Mouse (Mus musculus) erythroid progenitor cell, adult 5-6 weeks (primary cell): ENCODE data around the gene Jsrp1. TPM values are rescaled to one million over a fixed set of nuclear protein-coding genes. Genes with fewer than 3 reads are reported as not detected.
A peak's percentile ranks its signal among the peaks of the same experiment; 100 is the strongest.

Experiments used
- ATAC-seq: replicated peaks from 2 replicates; pipeline ENCODE4 v1.8.0; 2016; ENCODE audit warnings: moderate number of reproducible peaks, mild to moderate bottlenecking, moderate TSS enrichment, inconsistent platforms; ENCODE audit not compliant: poor library complexity, low FRiP score, severe bottlenecking
- total RNA-seq, 2 experiments: library from RNA; stranded (forward) in 1 of 2; stranded (reverse) in 1 of 2; fragments of 150-400 nt in 1 of 2; fragments of 186-747, 209-891 nt in 1 of 2; gene quantifications; 2 replicates each; pipeline versions ENCODE4 v1.2.3 to v1.2.4; 2015 to 2017; ENCODE audit warnings: low replicate concordance in 2 of 2

Gene Jsrp1
- total RNA-seq (2015; ENCODE audit: low replicate concordance) (not detected in 2 replicates), total RNA-seq (2017; ENCODE audit: low replicate concordance) (not detected in 2 replicates)

- no peak for ATAC-seq
Observed at GRCm38 (mm10) chr10:80813366-80813765, at the start of gene Jsrp1. Gene Jsrp1 (minus strand): TSS chr10:80813498.

- ATAC-seq: no peak
Observed at GRCm38 (mm10) chr10:80862305-80862704, 49.0 kb upstream of the Jsrp1 start.

- peak; percentile 61 for ATAC-seq
Observed at GRCm38 (mm10) chr10:80858350-80858935, 45.1 kb upstream of the Jsrp1 start.

- ATAC-seq: peak; percentile 50
Observed at GRCm38 (mm10) chr10:80857848-80858247, 44.5 kb upstream of the Jsrp1 start.

- ATAC-seq: no peak
Observed at GRCm38 (mm10) chr10:80857386-80857785, 44.1 kb upstream of the Jsrp1 start.

GRCm38 (mm10) chr10:80856908-80857307 lies 43.6 kb upstream of the Jsrp1 start:
- ATAC-seq: peak; percentile 51

GRCm38 (mm10) chr10:80856267-80856666 lies 43.0 kb upstream of the Jsrp1 start:
- ATAC-seq: peak; percentile 28

GRCm38 (mm10) chr10:80855749-80856073 lies 42.4 kb upstream of the Jsrp1 start:
- ATAC-seq: no peak

GRCm38 (mm10) chr10:80854913-80855748 lies 41.8 kb upstream of the Jsrp1 start, which contains the start of the genes Lsm7 and Sppl2b:
Gene Lsm7 (minus strand): TSS chr10:80855209.
Gene Sppl2b (plus strand): TSS chr10:80855275.
- ATAC-seq: peak; percentile 41

- peak; percentile 47; the same call in 1 of the 2 replicates for ATAC-seq
Observed at GRCm38 (mm10) chr10:80848571-80848970, 35.3 kb upstream of the Jsrp1 start.

- no peak for ATAC-seq
Observed at GRCm38 (mm10) chr10:80845732-80846131, 32.4 kb upstream of the Jsrp1 start.

GRCm38 (mm10) chr10:80845055-80845693 lies 31.9 kb upstream of the Jsrp1 start:
- ATAC-seq: no peak

GRCm38 (mm10) chr10:80843931-80844547 lies 30.7 kb upstream of the Jsrp1 start, which contains the start of gene Lingo3:
Gene Lingo3 (minus strand): TSS chr10:80844039.
- no peak for ATAC-seq

GRCm38 (mm10) chr10:80843087-80843930 lies 30.0 kb upstream of the Jsrp1 start:
- no peak for ATAC-seq

GRCm38 (mm10) chr10:80842334-80842733 lies 29.0 kb upstream of the Jsrp1 start:
- no peak for ATAC-seq

GRCm38 (mm10) chr10:80841685-80842084 lies 28.4 kb upstream of the Jsrp1 start:
- ATAC-seq: no peak

GRCm38 (mm10) chr10:80839848-80840247 lies 26.6 kb upstream of the Jsrp1 start:
- ATAC-seq: no peak

GRCm38 (mm10) chr10:80838346-80838912 lies 25.1 kb upstream of the Jsrp1 start:
- no peak for ATAC-seq

- no peak for ATAC-seq
Observed at GRCm38 (mm10) chr10:80837827-80838226, 24.5 kb upstream of the Jsrp1 start.
